ENCODE assay signal across 15 mouse cellular contexts in the genomic region with DNA sequence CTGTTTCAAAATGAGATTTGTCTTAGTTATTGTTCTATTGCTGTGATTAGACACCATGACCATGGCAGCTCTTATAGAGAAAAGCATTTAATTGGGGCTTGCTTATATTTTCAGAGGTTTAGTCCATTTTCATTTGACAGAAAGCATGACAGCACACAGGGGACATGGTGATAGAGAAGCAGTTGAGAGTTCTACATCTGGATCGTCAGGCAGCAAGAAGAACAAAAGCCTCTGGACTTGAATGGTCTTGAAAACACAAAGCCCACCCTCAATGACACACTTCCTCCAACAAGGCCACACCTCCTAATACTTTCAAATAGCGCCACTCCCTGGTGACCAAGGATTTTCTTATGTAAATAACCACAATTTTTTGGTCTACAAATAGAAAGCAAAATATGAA.
DNase-seq lines count a peak whose midpoint lies in the region; ATAC-seq lines count a peak whose summit lies in the region.
"Had no signal": no experiment of that assay in that cellular context is flagged by ENCODE, and none has a peak within 500 bp of the region (broad histone marks: within the 10 kb centered on the region; RNA-seq: fewer than 3 reads in every experiment).

No protein-coding gene starts in this region.

- ATAC-seq in forebrain, embryonic 11.5 days (replicated peaks; ENCODE audit: low FRiP score), result peak; percentile 53; the same call in 1 of the 2 replicates
- no peak for ATAC-seq in forebrain, embryonic 16.5 days
- ATAC-seq in embryonic facial prominence, embryonic 14.5 days (ENCODE audit: low read depth), result no peak
- peak; percentile 57; the same call in 1 of the 2 replicates for ATAC-seq in midbrain, embryonic 14.5 days (ENCODE audit: low FRiP score, low TSS enrichment)

- H3K4me3 ChIP-seq in forebrain, embryonic 11.5 days (ENCODE audit: low read depth, low read length), result no peak overlapping the region
- H3K4me3 ChIP-seq in forebrain, embryonic 16.5 days (replicated peaks; ENCODE audit: low read length), result no peak overlapping the region
- H3K4me3 ChIP-seq in embryonic facial prominence, embryonic 14.5 days (ENCODE audit: low read depth, low read length), result no peak overlapping the region
- no peak overlapping the region for H3K4me3 ChIP-seq in midbrain, embryonic 14.5 days (replicated peaks; ENCODE audit: low read depth, low read length)
- H3K4me3 ChIP-seq: erythroblast, embryonic 14.5 days; limb, embryonic 13.5 days had no signal

- no peak overlapping the region for H3K9ac ChIP-seq in forebrain, embryonic 11.5 days (ENCODE audit: low read length)
- no peak overlapping the region for H3K9ac ChIP-seq in forebrain, embryonic 16.5 days (replicated peaks; ENCODE audit: low read depth, low read length)
- H3K9ac ChIP-seq in embryonic facial prominence, embryonic 14.5 days (ENCODE audit: low read depth, low read length), result no peak overlapping the region
- no peak overlapping the region for H3K9ac ChIP-seq in midbrain, embryonic 14.5 days (replicated peaks; ENCODE audit: low read length)
- H3K9ac ChIP-seq: limb, embryonic 13.5 days had no signal

- H3K9me3 ChIP-seq in forebrain, embryonic 11.5 days (ENCODE audit: control insufficient read depth, low read length), result no peaks in the 10 kb centered on the region
- H3K9me3 ChIP-seq in forebrain, embryonic 16.5 days (ENCODE audit: control insufficient read depth, low read length), result no peaks in the 10 kb centered on the region
- H3K9me3 ChIP-seq in embryonic facial prominence, embryonic 14.5 days (ENCODE audit: control insufficient read depth, low read length), result no peaks in the 10 kb centered on the region
- H3K9me3 ChIP-seq in midbrain, embryonic 14.5 days (ENCODE audit: control insufficient read depth, low read length), result no peaks in the 10 kb centered on the region
- H3K9me3 ChIP-seq: limb, embryonic 13.5 days had no signal

- peaks cover 2% of the 10 kb centered on the region; the same call in 1 of the 2 replicates for H3K4me1 ChIP-seq in forebrain, embryonic 11.5 days (replicated peaks; ENCODE audit: control insufficient read depth, insufficient read depth, low read length)
- H3K4me1 ChIP-seq in forebrain, embryonic 16.5 days (replicated peaks; ENCODE audit: control insufficient read depth, insufficient read depth, low read length), result 0 out of 2 replicates have a peak, but pooled peaks cover 10% of the 10 kb centered on the region
- H3K4me1 ChIP-seq in embryonic facial prominence, embryonic 14.5 days (ENCODE audit: control insufficient read depth, insufficient read depth, low read length), result no peaks in the 10 kb centered on the region
- H3K4me1 ChIP-seq in midbrain, embryonic 14.5 days (ENCODE audit: control insufficient read depth, insufficient read depth, low read length), result 0 out of 2 replicates have a peak, but pooled peaks cover 9% of the 10 kb centered on the region
- H3K4me1 ChIP-seq: limb, embryonic 13.5 days had no signal

- no peak overlapping the region for H3K4me2 ChIP-seq in forebrain, embryonic 11.5 days (ENCODE audit: low read depth, low read length, severe bottlenecking)
- H3K4me2 ChIP-seq in forebrain, embryonic 16.5 days (ENCODE audit: low read length), result no peak overlapping the region
- H3K4me2 ChIP-seq in embryonic facial prominence, embryonic 14.5 days (ENCODE audit: low read depth, low read length), result no peak overlapping the region
- H3K4me2 ChIP-seq in midbrain, embryonic 14.5 days (ENCODE audit: low read length), result no peak overlapping the region
- H3K4me2 ChIP-seq: limb, embryonic 13.5 days had no signal

- WGBS in forebrain, embryonic 11.5 days, result 37% methylated on average over 2 of the region's 2 CpGs
- 17% methylated on average over 2 of the region's 2 CpGs for WGBS in forebrain, embryonic 16.5 days
- 44% methylated on average over 2 of the region's 2 CpGs for whole genome bisulfite sequencing in embryonic facial prominence, embryonic 14.5 days
- WGBS in midbrain, embryonic 14.5 days, result 8% methylated on average over 2 of the region's 2 CpGs

- H3K27ac ChIP-seq in forebrain, embryonic 11.5 days (ENCODE audit: low read depth, low read length), result peak overlapping the region; percentile 41; the same call in 1 of the 2 replicates
- H3K27ac ChIP-seq in forebrain, embryonic 16.5 days (ENCODE audit: low read length), result no peak overlapping the region
- H3K27ac ChIP-seq in embryonic facial prominence, embryonic 14.5 days (replicated peaks; ENCODE audit: low read depth, low read length), result no peak overlapping the region
- peak overlapping the region; percentile 45; the same call in 1 of the 2 replicates for H3K27ac ChIP-seq in midbrain, embryonic 14.5 days (replicated peaks; ENCODE audit: low read depth, low read length)
- H3K27ac ChIP-seq: limb, embryonic 13.5 days had no signal

- H3K27me3 ChIP-seq in forebrain, embryonic 11.5 days (ENCODE audit: control insufficient read depth, insufficient read depth, low read length), result no peaks in the 10 kb centered on the region
- no peaks in the 10 kb centered on the region for H3K27me3 ChIP-seq in forebrain, embryonic 16.5 days (replicated peaks; ENCODE audit: control insufficient read depth, insufficient read depth, low read length)
- H3K27me3 ChIP-seq in embryonic facial prominence, embryonic 14.5 days (replicated peaks; ENCODE audit: control insufficient read depth, insufficient read depth, low read length), result no peaks in the 10 kb centered on the region
- H3K27me3 ChIP-seq in midbrain, embryonic 14.5 days (ENCODE audit: control insufficient read depth, insufficient read depth, low read length), result no peaks in the 10 kb centered on the region
- H3K27me3 ChIP-seq: limb, embryonic 13.5 days had no signal

- no peaks in the 10 kb centered on the region for H3K36me3 ChIP-seq in forebrain, embryonic 11.5 days (ENCODE audit: control insufficient read depth, insufficient read depth, low read length)
- no peaks in the 10 kb centered on the region for H3K36me3 ChIP-seq in forebrain, embryonic 16.5 days (ENCODE audit: control insufficient read depth, insufficient read depth)
- no peaks in the 10 kb centered on the region for H3K36me3 ChIP-seq in embryonic facial prominence, embryonic 14.5 days (ENCODE audit: control insufficient read depth, insufficient read depth, low read length)
- H3K36me3 ChIP-seq in midbrain, embryonic 14.5 days (ENCODE audit: control insufficient read depth, insufficient read depth, low read length), result no peaks in the 10 kb centered on the region
- H3K36me3 ChIP-seq: limb, embryonic 13.5 days had no signal

- no peak for DNase-seq in forebrain, embryonic 11.5 days (ENCODE audit: low spot score)
- peak; percentile 2 for DNase-seq in A20 (ENCODE audit: low read depth, low spot score)
- peak; percentile 1 for DNase-seq in embryonic facial prominence, embryonic 14.5 days (ENCODE audit: low spot score)
- DNase-seq in midbrain, embryonic 14.5 days, result peak; percentile 55
- DNase-seq in thymus, postnatal 0 days (ENCODE audit: low spot score), result no peak
- no peak for DNase-seq in cerebellum, adult 11-12 months
- DNase-seq in frontal cortex, postnatal 25 days (ENCODE audit: low spot score in 2 of 2), result no peak
- DNase-seq: adrenal gland, adult 2 months; B cell, adult 2 months; cerebellum, adult 2 months; kidney, adult 9 months; thymus, postnatal 36 days had no signal

Comparison
In these comparisons a context has a peak if more than half of its experiments do, and no peak if none do; other contexts are left out.
1. ATAC-seq: peak in forebrain, embryonic 11.5 days (single experiment) and midbrain, embryonic 14.5 days (single experiment); none in forebrain, embryonic 16.5 days (single experiment) and embryonic facial prominence, embryonic 14.5 days (single experiment).
2. H3K27ac ChIP-seq: peak in forebrain, embryonic 11.5 days (single experiment) and midbrain, embryonic 14.5 days (single experiment); none in forebrain, embryonic 16.5 days (single experiment) and embryonic facial prominence, embryonic 14.5 days (single experiment).
3. DNase-seq: peak in A20 (single experiment), embryonic facial prominence, embryonic 14.5 days (single experiment) and midbrain, embryonic 14.5 days (single experiment); none in forebrain, embryonic 11.5 days (single experiment), thymus, postnatal 0 days (single experiment), cerebellum, adult 11-12 months (single experiment) and frontal cortex, postnatal 25 days (0 of 2).